Mouse (Mus musculus) layer of hippocampus, adult 6 months (tissue): ENCODE data around the gene Slc10a7. TPM values are rescaled to one million over a fixed set of nuclear protein-coding genes. Genes with fewer than 3 reads are reported as not detected.

Experiments used
- long read RNA-seq, 2 experiments: library from polyadenylated mRNA; unstranded; transcript quantifications; one replicate each; pipeline ENCODE4 v2.0.0; 2019 to 2020
- polyA plus RNA-seq: library from polyadenylated mRNA; unstranded; fragments of <200 nt; fragmentation: Nextera tagmentation; gene quantifications from 2 replicates; pipeline ENCODE4 v1.2.3, GENCODE M21; 2021

The Slc10a7 gene
- polyA plus RNA-seq, result 2.4 and 2.8 TPM in 2 replicates
- long read RNA-seq, experiment 1, partial matches to known transcripts, result 1 of 2 reads
- long read RNA-seq, experiment 1, other reads (novel, unspliced or antisense), result 0 of 2 reads
- long read RNA-seq, experiment 2, transcript Slc10a7-201 (12 exons, 3,595 nt), result major isoform, 6 of 20 reads
- long read RNA-seq, experiment 2, partial matches to known transcripts, result 2 of 20 reads
- long read RNA-seq, experiment 2, other reads (novel, unspliced or antisense), result 8 of 20 reads

GRCm38 (mm10) chr8:78509273-78510031 lies at the start of gene Slc10a7:
Gene Slc10a7, plus strand, starts transcription at chr8:78509346.

GRCm38 (mm10) chr8:78508719-78509272 lies 350 bp upstream of the Slc10a7 start, which contains the start of gene Rbmxl1:
Gene Rbmxl1, minus strand, starts transcription at chr8:78508898.

Other genes starting within 250 kb of the Slc10a7 start
- 0.04 TPM in 1 of 2 replicates, not detected in the other for gene Pou4f2, start 72.7 kb upstream of the Slc10a7 start, polyA plus RNA-seq
- gene Rbmxl1, start 448 bp upstream of the Slc10a7 start, polyA plus RNA-seq, result 59.5 and 64.9 TPM in 2 replicates